Mouse (Mus musculus): ENCODE measurements around the gene Adam12. TPM values are rescaled to one million over a fixed set of nuclear protein-coding genes. Genes with fewer than 3 reads are reported as not detected.
"Not testable (repeated sequence)": the region's sequence is repeated elsewhere in the genome, so short reads cannot be mapped to it uniquely, and the experiment has no call there.

The Adam12 gene
- polyA plus RNA-seq, 2 experiments from 2014 or later: 1.2 to 2.2 TPM

- ATAC-seq: no peak
Observed at GRCm38 (mm10) chr7:133925771-133926170, 306.2 kb downstream of the Adam12 start.

GRCm38 (mm10) chr7:133923994-133924393 is 308.0 kb downstream of the Adam12 start:
- ATAC-seq: no peak

- no peak for ATAC-seq
Observed at GRCm38 (mm10) chr7:133921291-133921690, 310.7 kb downstream of the Adam12 start.

GRCm38 (mm10) chr7:133920724-133921123 is 311.2 kb downstream of the Adam12 start:
- ATAC-seq: no peak

- no peak for ATAC-seq
Observed at GRCm38 (mm10) chr7:133919918-133920317, 312.0 kb downstream of the Adam12 start.

- no peak for ATAC-seq
Observed at GRCm38 (mm10) chr7:133919306-133919705, 312.6 kb downstream of the Adam12 start.

- no peak for ATAC-seq
Observed at GRCm38 (mm10) chr7:133916230-133916629, 315.7 kb downstream of the Adam12 start.

- ATAC-seq: no peak
Observed at GRCm38 (mm10) chr7:133911881-133912280, 320.1 kb downstream of the Adam12 start.

- no peak for ATAC-seq
Observed at GRCm38 (mm10) chr7:133909833-133910375, 322.0 kb downstream of the Adam12 start.

- ATAC-seq: no peak
Observed at GRCm38 (mm10) chr7:133908966-133909365, 323.0 kb downstream of the Adam12 start.

GRCm38 (mm10) chr7:133899391-133899790 is 332.6 kb downstream of the Adam12 start:
- no peak for ATAC-seq

GRCm38 (mm10) chr7:133891796-133892195 is 340.1 kb downstream of the Adam12 start:
- ATAC-seq: no peak

GRCm38 (mm10) chr7:133891298-133891697 is 340.6 kb downstream of the Adam12 start:
- no peak for ATAC-seq

GRCm38 (mm10) chr7:133889986-133890385 is 342.0 kb downstream of the Adam12 start:
- no peak for ATAC-seq

GRCm38 (mm10) chr7:133888926-133889920 is 342.7 kb downstream of the Adam12 start:
- no peak for ATAC-seq

- ATAC-seq: not testable (repeated sequence)
Observed at GRCm38 (mm10) chr7:133884759-133885431, 347.1 kb downstream of the Adam12 start.

- no peak for ATAC-seq
Observed at GRCm38 (mm10) chr7:133879761-133880160, 352.2 kb downstream of the Adam12 start.

GRCm38 (mm10) chr7:133876646-133877342 is 355.2 kb downstream of the Adam12 start:
- no peak for ATAC-seq

GRCm38 (mm10) chr7:133876139-133876538 is 355.8 kb downstream of the Adam12 start:
- ATAC-seq: no peak

- ATAC-seq: no peak
Observed at GRCm38 (mm10) chr7:133872701-133873100, 359.2 kb downstream of the Adam12 start.

GRCm38 (mm10) chr7:133870265-133870664 is 361.7 kb downstream of the Adam12 start:
- no peak for ATAC-seq

GRCm38 (mm10) chr7:133863684-133864083 is 368.3 kb downstream of the Adam12 start:
- ATAC-seq: no peak

GRCm38 (mm10) chr7:133863151-133863550 is 368.8 kb downstream of the Adam12 start:
- ATAC-seq: no peak
